Mouse (Mus musculus): ENCODE measurements around the gene 1700003E16Rik. TPM values are rescaled to one million over a fixed set of nuclear protein-coding genes. Genes with fewer than 3 reads are reported as not detected.

The 1700003E16Rik gene
- polyA plus RNA-seq, 1 experiment from 2014 or later = 3.3 TPM

- H3K4me3 ChIP-seq = peak overlapping the region; percentile 64
- 84% methylated on average over 14 of the region's 14 CpGs for WGBS
- H3K36me3 ChIP-seq = peaks cover 32% of the 10 kb centered on the region
- no peaks in the 10 kb centered on the region for H3K9me3 ChIP-seq
- H3K4me1 ChIP-seq (replicated peaks) = peaks cover 80% of the 10 kb centered on the region
- H3K27ac ChIP-seq (replicated peaks) = no peak overlapping the region
- peak overlapping the region; percentile 78 for H3K4me2 ChIP-seq
- peak overlapping the region; percentile 91 for H3K9ac ChIP-seq
- no peak for ATAC-seq (ENCODE audit: low read depth)
- H3K27me3 ChIP-seq = no peaks in the 10 kb centered on the region
Measured at GRCm38 (mm10) chr6:83118825-83119733, 37.1 kb upstream of the 1700003E16Rik start.

- Histone ChIP-seq H3K36me3 (peaks cover 32% of the 10 kb centered on the region), H3K27me3 (no peaks in the 10 kb centered on the region), H3K9me3 (no peaks in the 10 kb centered on the region), H3K4me1 (replicated peaks) (peaks cover 80% of the 10 kb centered on the region), H3K4me2 (peak overlapping the region; percentile 78), H3K9ac (peak overlapping the region; percentile 91), H3K27ac (replicated peaks) (no peak overlapping the region; the same call in 1 of the 2 replicates), H3K4me3 (peak overlapping the region; percentile 64)
- no peak for ATAC-seq (ENCODE audit: low read depth)
- WGBS = 73% methylated on average over 7 of the region's 7 CpGs
Measured at GRCm38 (mm10) chr6:83119734-83120051, 36.5 kb upstream of the 1700003E16Rik start.

DNA sequence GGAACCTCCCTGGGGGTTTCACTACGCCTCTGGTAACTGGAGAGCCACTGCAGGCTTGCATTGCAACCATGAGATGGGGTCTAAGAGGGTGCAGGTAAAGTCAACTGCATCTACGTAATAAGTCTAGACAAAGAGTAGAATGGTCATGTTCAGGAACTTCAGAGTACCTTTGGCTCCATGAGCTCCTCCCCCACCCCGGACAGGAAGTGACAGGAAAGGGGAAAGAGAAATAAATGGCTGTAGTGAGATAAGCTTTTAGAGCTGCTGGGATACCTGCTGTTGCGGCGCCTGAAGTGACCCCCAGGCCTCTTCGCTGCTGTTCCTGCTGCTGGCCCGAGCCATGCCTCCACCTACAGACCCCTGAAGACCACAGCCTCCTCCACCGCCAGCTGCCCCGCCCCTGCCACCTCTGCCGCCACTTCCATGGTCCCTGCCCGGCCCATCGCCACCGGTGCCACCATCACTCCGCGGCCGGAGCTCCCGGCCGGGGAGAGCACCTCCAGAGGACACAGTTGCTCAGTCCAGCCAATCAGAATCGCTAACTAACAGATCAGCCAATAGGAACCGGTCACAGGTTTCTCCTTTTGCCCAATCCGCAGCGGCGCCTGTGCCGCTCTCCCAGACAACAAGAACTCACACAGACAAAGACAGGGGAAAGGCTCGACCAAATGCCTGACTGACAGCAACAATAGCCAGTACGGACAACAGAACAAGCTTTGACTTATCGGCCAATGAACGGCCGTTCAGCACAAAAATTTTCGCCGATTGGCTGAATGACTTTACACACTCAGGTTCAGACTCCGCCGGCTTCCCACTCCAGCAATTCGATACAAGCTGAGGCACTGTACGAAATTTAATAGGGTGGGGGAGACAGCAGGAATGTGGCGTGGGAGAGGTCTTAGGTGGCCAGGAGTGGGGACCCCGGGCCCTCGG lies 35.0 kb upstream of the 1700003E16Rik start, which contains the start of gene Wbp1:
Wbp1 (minus strand) TSS at position 630 of the 933 bp plus-strand sequence.
- Histone ChIP-seq H3K27ac (replicated peaks) (peak within 1 kb of the TSS; percentile 100), H3K4me3 (peak within 1 kb of the TSS; percentile 64), H3K4me2 (peak within 1 kb of the TSS; percentile 78), H3K27me3 (no peaks in the 10 kb centered on the region), H3K9ac (peak within 1 kb of the TSS; percentile 91), H3K36me3 (peaks cover 32% of the 10 kb centered on the region), H3K9me3 (no peaks in the 10 kb centered on the region), H3K4me1 (replicated peaks) (peaks cover 77% of the 10 kb centered on the region)
- peak; percentile 94 for ATAC-seq (ENCODE audit: low read depth)
- WGBS = under 1% methylated on average over 38 of the region's 38 CpGs

GRCm38 (mm10) chr6:83121863-83122710 lies 34.1 kb upstream of the 1700003E16Rik start:
- Histone ChIP-seq H3K27ac (replicated peaks) (peak overlapping the region; percentile 100), H3K27me3 (no peaks in the 10 kb centered on the region), H3K4me3 (peak overlapping the region; percentile 64), H3K9ac (peak overlapping the region; percentile 85), H3K36me3 (peaks cover 28% of the 10 kb centered on the region), H3K9me3 (no peaks in the 10 kb centered on the region), H3K4me2 (peak overlapping the region; percentile 78), H3K4me1 (replicated peaks) (peaks cover 68% of the 10 kb centered on the region)
- WGBS = 2% methylated on average over 47 of the region's 52 CpGs
- ATAC-seq (ENCODE audit: low read depth) = peak; percentile 13; the same call in 1 of the 2 replicates

DNA sequence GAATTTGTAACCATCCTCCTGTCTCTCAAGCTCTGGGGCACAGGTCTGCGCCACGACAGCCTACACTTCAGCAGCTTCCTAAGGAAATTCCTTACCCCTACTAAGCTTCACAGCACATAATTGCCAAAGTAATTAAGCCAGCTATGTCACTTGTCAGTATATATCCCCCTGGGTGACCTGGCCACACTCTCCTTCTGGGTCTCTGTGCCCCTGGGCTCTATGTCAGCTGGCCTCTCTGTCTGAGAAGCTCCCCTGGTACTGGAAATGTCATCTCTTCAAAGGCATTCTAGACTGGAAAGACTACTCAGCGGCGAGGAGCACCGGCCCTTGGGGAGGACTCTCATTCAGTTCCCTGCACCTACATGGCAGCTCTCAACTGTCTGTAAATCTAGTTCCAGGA lies 33.2 kb upstream of the 1700003E16Rik start:
- peaks cover 19% of the 10 kb centered on the region for H3K36me3 ChIP-seq
- no peak for ATAC-seq (ENCODE audit: low read depth)
- peak overlapping the region; percentile 64 for H3K4me3 ChIP-seq
- peak overlapping the region; percentile 78 for H3K4me2 ChIP-seq
- H3K27ac ChIP-seq (replicated peaks) = peak overlapping the region; percentile 100
- WGBS = 60% methylated on average over 5 of the region's 5 CpGs
- no peaks in the 10 kb centered on the region for H3K9me3 ChIP-seq
- peaks cover 59% of the 10 kb centered on the region for H3K4me1 ChIP-seq (replicated peaks)
- H3K27me3 ChIP-seq = no peaks in the 10 kb centered on the region
- peak overlapping the region; percentile 85 for H3K9ac ChIP-seq

GRCm38 (mm10) chr6:83124851-83125312 lies 31.3 kb upstream of the 1700003E16Rik start:
- Histone ChIP-seq H3K27ac (replicated peaks) (peak overlapping the region; percentile 61), H3K4me3 (peak overlapping the region; percentile 74), H3K4me2 (peak overlapping the region; percentile 92), H3K27me3 (no peaks in the 10 kb centered on the region), H3K4me1 (replicated peaks) (peaks cover 41% of the 10 kb centered on the region), H3K9ac (peak overlapping the region; percentile 78), H3K9me3 (no peaks in the 10 kb centered on the region), H3K36me3 (no peaks in the 10 kb centered on the region)
- under 1% methylated on average over 30 of the region's 30 CpGs for WGBS
- ATAC-seq (ENCODE audit: low read depth) = peak; percentile 2; the same call in 1 of the 2 replicates

GRCm38 (mm10) chr6:83125331-83125730 lies 30.9 kb upstream of the 1700003E16Rik start, which contains the start of gene Ino80b:
TSS of gene Ino80b (minus strand) at chr6:83125431.
- 29% methylated on average over 5 of the region's 5 CpGs for whole genome bisulfite sequencing
- ATAC-seq (ENCODE audit: low read depth) = no peak
- no peaks in the 10 kb centered on the region for H3K36me3 ChIP-seq
- H3K4me2 ChIP-seq = peak within 1 kb of the TSS; percentile 92
- H3K9me3 ChIP-seq = no peaks in the 10 kb centered on the region
- H3K4me1 ChIP-seq (replicated peaks) = peaks cover 36% of the 10 kb centered on the region
- H3K9ac ChIP-seq = peak within 1 kb of the TSS; percentile 78
- H3K4me3 ChIP-seq = peak within 1 kb of the TSS; percentile 74
- H3K27ac ChIP-seq (replicated peaks) = peak within 1 kb of the TSS; percentile 61
- no peaks in the 10 kb centered on the region for H3K27me3 ChIP-seq

DNA sequence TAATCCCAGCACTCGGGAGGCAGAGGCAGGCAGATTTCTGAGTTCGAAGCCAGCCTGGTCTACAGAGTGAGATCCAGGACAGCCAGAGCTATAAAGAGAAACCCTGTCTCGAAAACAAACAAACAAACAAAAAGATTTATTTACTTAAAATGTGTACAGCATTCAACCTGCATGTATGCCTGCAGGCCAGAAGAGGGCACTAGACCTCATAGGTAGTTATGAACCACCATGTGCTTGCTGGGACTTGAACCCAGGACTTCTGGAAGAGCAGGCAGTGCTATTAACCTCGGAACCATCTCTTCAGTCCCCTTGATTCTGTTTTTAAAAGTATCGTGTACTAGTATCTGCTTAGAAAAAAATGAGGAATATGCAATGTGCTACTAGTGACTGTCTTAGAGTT lies 28.8 kb upstream of the 1700003E16Rik start:
- Histone ChIP-seq H3K9me3 (no peaks in the 10 kb centered on the region), H3K4me1 (replicated peaks) (peaks cover 27% of the 10 kb centered on the region), H3K4me3 (no peak overlapping the region), H3K36me3 (no peaks in the 10 kb centered on the region), H3K4me2 (no peak overlapping the region), H3K9ac (no peak overlapping the region), H3K27me3 (no peaks in the 10 kb centered on the region), H3K27ac (replicated peaks) (no peak overlapping the region)
- no peak for ATAC-seq (ENCODE audit: low read depth)
- 93% methylated on average over 5 of the region's 5 CpGs for WGBS

GRCm38 (mm10) chr6:83131469-83132034 lies 24.7 kb upstream of the 1700003E16Rik start:
- Histone ChIP-seq H3K27ac (replicated peaks) (no peak overlapping the region), H3K4me2 (no peak overlapping the region), H3K27me3 (peaks cover 16% of the 10 kb centered on the region), H3K9me3 (no peaks in the 10 kb centered on the region), H3K4me1 (replicated peaks) (peaks cover 15% of the 10 kb centered on the region), H3K9ac (no peak overlapping the region), H3K4me3 (no peak overlapping the region), H3K36me3 (no peaks in the 10 kb centered on the region)
- WGBS = 82% methylated on average over 6 of the region's 6 CpGs
- ATAC-seq (ENCODE audit: low read depth) = no peak

DNA sequence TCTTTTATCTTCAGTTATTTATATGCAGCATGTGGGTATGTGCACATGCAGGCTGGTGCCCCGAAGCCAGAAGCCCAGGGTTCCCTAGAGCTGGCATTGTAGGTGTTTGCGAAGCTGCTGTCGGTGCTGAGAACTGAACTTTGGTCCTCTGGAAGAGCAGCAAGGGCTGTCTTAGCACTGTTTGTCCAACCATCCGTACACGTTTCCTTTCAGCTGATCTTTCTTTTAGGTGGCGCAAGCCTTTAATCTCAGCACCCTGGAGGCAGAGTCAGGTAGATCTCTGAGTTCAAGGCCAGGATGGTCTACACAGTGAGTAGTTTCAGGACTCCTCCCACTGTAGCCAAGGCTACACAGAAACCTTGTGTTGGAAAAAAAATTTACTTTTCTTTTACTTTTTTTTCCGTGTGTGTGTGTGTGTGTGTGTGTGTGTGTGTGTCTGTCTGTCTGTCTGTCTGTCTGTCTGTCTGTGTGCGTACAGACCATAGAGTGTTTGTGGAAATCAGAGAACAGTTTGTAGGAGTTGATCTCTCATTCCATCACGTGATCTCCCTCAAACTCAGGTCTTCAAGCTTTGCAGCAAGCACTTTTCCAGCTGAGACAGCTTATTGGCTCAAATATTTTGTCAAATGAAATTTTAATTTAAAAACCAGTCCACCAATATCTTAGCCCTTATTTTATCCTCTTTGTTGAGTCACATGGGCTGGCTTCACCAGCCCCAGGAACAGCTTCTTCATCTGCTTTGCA lies 23.9 kb upstream of the 1700003E16Rik start:
- H3K9ac ChIP-seq = no peak overlapping the region
- no peak overlapping the region for H3K4me3 ChIP-seq
- peaks cover 16% of the 10 kb centered on the region for H3K27me3 ChIP-seq
- no peak overlapping the region for H3K27ac ChIP-seq (replicated peaks)
- peaks cover 22% of the 10 kb centered on the region for H3K4me1 ChIP-seq (replicated peaks)
- ATAC-seq (ENCODE audit: low read depth) = no peak
- H3K36me3 ChIP-seq = no peaks in the 10 kb centered on the region
- no peaks in the 10 kb centered on the region for H3K9me3 ChIP-seq
- H3K4me2 ChIP-seq = no peak overlapping the region
- WGBS = 91% methylated on average over 9 of the region's 9 CpGs
